Mouse (Mus musculus) small intestine, adult 2 months (tissue): ENCODE results near the gene Rabggtb.

Experiments
- CTCF ChIP-seq: fragments of 200-500 bp; IDR thresholded peaks from 2 replicates; pipeline ENCODE4 v1.5.1; 2012; ENCODE audit warnings: low read depth, mild to moderate bottlenecking, control low read depth, inconsistent platforms, low read length, moderate library complexity, mixed read lengths; ENCODE audit not compliant: insufficient replicate concordance, insufficient read length; ENCODE audit errors: extremely low read depth
- POLR2A ChIP-seq: fragments of 200-500 bp; IDR thresholded peaks from 2 replicates; pipeline ENCODE4 v1.6.1; 2012; ENCODE audit warnings: low read depth, mild to moderate bottlenecking, control low read depth, inconsistent platforms, low read length, moderate library complexity

DNA sequence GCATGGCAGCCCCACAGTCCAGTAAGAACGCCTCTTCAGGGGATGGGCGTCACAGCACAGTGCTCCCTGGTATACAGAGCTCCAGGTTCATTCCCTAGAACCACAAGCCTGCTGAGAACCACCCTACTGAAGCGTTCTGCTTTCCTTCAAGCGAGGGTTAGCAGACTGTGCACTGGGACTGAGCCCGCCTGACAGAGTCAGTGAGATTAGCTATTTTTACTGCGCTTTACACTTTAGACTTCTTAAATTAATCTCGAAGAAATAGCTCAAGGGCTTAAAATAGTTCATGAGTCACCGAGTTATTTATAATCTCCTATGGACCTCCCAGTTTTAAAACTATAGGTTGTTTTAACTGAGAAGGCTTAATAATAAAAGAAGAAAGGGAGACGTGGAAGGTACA is 23.1 kb upstream of the Rabggtb start:
- TF ChIP-seq POLR2A (no peak), CTCF (no peak)
